Mouse (Mus musculus): ENCODE results near the gene Prdm11.

Gene Prdm11

DNA sequence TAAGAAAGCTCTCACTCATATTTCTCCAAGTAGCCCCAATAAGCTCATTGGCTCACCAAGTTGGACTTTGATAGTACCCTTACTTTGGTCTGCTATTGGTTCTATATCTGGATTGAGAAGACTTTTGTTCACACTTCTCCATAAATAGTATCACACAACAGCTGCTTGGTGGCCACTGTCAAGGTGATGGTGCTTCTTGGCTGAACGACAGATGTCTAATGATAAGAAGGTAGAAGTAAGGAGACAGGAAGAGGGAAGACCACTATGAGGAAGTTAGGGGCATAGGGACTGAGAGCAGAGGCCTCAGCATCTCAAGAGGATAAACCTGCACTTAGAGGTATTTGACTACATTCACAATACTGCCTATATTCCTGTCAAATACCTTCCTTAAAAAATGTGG lies 81.6 kb downstream of the Prdm11 start:
- in situ Hi-C loops (cut with MboI) = no loop called here

DNA sequence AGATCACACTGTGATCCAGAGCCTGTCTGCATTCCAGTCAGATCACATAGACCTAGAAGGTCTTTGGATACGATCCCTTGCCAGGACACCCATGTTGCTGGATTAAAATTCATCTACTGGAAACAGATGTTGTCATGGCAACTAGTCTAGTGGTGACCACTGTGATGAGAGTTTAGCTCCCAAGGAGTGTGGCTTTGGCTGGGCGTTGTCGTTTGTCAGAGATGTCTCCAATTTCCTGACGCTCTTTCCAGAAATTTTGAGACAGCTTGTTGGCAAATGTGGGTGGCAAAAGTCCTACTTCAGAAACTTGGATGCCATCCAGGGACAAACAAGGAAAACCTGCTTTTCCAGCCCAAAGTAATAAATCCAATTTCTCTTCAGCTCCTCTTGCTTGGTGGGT lies 87.3 kb downstream of the Prdm11 start:
- in situ Hi-C loops (cut with MboI) = no loop called here

DNA sequence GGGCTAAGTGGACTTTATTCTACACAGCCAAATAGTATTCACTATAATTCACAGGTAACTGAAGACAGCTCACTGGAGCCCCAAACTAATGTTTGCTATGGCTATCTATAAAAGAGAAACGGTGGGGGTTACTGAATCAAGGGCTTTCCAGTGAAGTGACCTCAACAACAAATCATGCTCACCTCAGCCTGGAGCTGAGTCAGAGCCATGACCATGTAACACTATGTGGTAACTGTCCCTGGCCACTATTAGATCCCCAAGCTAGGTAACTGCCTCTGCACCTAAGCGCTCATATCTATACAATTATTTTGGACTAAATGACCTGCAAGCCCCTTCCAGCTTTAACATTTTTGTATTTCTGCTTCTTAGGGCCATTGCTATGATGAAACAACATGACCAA lies 89.0 kb downstream of the Prdm11 start:
- in situ Hi-C loops (cut with MboI) = no loop called here

DNA sequence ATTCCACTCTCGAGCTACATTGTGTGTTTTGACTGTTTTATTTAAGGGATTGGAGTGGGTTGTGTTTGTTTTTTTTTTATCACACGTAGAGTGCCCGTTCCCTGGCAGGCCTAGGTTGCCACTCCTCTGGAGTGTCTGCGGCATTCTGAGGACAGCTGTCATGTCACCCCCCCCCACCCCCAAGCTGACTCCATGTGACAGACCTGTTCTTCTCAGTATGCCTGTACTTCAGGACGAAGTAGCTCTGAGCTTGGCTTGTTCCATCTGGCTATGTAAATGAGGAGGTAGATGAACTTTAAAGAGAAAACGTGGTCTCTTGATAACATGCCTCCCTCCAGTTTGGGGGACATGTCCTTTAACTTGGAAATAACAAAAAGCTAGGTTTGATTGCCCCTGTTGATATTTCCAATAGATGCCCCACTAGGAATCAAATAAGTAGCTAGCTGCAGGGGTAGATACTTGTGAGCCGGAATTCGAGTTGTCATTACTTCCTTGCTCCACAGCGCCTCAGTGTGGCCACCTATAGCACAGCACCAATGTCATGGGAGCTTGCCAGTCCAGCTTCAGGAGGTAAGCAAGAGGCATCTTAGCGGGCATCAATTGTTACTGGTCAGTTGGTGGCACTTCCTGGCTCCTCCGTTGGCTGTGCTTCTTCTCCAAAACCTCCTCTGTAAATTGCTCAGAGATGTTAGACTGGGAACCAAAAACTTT lies 91.4 kb downstream of the Prdm11 start:
- in situ Hi-C loops (cut with MboI) = no loop called here

DNA sequence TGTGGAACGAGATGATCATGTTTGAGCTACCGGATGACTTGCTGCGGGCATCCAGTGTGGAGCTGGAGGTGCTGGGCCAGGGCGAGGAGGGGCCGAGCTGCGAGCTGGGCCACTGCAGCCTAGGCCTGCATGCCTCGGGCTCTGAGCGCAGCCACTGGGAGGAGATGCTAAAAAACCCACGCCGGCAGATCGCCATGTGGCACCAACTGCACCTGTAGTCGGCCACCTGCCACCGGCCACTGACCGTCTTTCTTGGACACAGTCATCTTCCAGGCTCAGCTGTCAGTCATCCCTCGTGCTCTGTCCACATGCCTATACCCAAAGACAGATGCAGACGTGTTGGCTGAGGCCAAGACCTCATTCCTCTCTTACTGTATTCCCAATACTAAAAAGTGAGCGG lies 92.5 kb downstream of the Prdm11 start:
- in situ Hi-C loops (cut with MboI) = no loop called here

DNA sequence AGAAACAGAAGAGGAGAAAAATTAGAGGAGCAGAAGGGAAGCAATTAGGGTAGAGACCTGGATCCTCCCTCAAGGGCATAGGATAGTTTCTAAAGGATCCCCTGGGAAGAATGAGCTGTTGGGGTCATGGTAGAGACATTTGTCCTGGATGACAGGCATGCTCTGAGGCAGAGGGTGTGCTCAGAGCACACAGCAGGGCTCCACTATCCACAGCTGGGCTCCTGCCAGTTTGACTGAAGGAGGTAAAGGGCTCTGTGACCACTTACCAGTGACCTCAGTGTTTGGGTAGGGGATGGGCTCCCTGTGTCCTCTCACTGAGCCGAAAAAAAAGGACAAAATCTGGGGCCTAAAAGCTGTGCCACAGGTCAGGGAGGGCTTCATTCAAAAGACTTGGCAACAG lies 96.4 kb downstream of the Prdm11 start:
- in situ Hi-C loops (cut with MboI) = no loop called here

DNA sequence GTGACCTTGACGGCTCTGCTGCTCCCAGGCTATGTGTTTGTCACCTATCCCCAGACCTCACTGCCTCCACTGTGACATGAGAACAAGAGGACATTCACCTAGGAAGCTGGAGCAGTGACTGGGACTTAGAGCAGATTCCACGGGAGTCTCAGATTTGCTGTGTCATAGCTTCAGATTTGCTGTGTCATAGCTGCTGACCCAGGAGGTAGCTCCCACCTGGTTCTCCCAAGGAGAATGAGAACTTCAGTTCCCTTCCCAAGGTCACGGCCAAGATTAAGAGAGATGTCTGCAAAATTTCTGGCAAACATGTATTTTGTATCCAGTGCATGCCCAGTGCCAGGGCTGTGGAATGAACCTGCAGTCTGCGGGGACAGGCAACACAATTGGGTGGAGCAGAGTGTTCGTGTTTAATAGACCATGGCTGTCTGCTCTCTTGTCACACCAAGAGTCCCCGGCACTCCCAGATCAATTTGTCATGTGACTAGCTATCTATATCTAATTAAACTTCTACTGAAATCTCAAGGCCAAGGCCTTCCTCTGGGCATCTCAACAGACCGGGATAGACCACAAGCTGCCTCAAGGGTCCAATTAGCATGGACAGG lies 97.2 kb downstream of the Prdm11 start:
- in situ Hi-C loops (cut with MboI) = no loop called here

DNA sequence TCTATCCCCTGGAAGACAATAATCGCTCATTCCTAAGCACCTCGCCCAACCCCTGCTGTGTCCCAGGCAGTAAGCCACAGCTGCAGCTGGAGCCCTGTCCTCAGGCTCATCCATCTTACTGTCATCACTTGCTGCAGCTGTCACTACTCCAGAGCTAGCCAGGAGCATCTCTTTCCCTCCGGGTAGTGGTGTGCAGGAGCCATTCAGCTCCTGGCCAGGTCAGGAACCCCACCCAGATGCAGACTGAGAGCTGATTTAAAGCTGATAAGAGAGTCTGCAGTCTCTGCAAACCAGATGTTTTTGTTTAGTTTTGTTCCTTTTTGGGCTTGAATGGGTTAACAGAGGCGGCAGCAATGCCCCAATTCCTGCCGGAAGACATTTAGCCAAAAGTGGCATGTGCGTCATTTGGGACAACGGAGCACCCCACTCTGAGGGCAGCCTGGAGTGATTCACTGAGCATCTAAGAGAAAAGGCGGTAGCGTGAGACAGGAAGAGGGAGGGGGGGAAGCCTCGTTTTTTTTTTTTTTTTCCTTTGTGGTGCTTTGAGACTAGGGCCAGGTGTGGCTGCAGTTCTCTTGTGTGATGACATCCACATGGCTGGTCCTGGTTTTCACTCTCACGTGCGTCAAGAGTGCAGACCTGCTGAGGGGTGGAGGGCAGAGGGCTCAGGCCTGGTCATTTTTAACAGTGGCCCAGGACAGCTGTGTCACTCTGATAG lies 97.8 kb downstream of the Prdm11 start:
- in situ Hi-C loops (cut with MboI) = no loop called here

DNA sequence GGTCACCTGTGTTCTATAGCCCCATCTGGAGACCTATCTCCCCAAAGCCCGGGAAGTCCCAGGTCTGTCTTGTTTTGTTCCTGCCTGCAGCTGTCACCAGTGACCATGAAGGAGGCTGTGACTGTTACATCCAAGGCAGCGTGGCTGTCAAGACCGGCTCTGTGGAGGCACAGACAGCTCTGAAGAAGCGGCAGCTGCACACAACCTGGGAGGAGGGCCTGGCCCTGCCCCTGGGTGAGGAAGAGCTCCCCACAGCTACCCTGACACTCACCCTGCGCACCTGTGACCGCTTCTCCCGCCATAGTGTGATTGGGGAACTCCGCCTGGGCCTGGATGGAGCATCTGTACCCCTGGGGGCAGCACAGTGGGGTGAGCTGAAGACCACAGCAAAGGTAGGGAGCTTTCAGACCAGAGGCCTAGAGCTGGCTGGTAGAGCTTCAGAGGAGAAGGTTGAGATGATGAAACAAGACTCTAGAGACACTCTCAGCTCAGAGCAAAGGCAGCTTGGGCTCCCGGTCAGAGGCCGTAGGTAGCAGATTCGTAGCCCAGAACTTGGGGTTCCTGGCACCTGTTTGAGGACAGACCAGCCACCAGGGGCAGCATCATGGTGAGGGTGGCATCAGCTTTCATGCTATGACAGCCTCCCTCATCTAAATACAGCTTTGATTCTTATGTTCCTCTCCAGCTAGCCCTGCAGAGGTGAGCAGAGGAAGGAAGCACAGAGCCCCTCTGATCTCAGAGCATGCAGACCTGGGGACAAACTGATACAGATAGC lies 100.0 kb downstream of the Prdm11 start:
- in situ Hi-C loops (cut with MboI) = no loop called here

DNA sequence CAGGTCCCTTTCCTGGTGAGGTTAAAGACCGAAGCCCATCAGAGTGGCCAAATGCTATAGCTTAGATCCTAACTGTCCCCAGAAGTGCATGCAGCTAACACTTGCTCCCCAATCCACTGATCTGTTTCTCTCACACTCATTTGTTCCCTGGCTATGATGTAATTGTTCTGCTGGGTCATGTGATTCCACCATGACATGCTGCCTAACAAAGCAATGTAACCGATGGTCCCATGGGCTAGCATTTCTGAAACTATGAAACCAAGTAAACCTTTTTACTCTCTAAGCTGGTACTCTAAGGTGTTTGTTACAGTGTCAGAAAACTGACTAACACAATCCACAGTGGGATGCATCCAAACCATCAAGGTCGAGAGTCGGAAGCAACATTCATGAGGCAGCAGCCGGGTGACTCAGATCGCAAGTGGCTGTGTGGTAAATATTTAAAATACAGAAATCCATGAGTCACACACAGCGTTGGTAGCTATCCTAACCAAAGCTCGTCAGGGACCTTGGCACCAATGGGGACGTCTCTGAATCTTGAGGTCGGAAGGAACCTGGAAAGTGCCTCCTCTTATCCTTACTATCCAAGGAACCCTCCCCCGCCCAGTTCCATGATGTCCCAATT lies 100.7 kb downstream of the Prdm11 start:
- in situ Hi-C loops (cut with MboI) = no loop called here

DNA sequence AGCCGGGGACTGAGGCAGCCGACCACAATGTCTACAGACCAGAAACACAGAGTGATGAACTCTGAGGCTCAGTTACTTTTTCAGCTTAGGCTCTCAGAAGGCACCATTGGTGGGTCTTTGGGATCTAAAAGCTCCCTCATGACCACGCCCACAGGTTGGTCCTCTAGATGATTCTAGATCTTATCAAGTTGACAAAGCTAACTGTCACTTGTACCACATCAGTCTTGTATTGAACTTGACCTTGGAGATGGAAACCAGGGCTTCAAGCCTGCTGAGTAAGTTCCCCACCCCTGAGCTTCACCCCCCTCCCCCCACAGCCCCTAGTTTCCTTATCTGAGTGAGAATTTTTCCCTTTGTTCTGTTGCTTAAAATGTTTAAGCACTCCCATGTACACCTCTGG lies 101.6 kb downstream of the Prdm11 start:
- in situ Hi-C loops (cut with MboI) = no loop called here

DNA sequence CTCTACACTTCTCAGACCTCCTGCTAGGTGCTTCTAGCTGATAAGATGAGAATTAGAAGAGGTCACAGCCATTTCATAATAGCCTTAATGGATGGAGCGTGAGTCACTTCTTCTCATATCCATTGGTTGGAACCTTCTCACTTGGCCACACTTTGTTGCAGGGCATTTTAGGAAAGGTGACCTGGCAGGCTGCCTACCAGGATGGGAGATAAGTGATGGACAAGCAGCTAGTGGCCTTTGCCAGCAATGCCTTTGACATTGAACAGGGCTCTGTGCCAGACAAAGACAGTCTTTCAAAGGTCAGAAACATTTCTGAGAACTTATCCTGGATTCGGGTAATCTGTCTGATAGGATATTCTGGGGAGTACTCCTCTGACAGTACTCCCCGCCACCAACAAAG lies 102.6 kb downstream of the Prdm11 start:
- in situ Hi-C loops (cut with MboI) = no loop called here

DNA sequence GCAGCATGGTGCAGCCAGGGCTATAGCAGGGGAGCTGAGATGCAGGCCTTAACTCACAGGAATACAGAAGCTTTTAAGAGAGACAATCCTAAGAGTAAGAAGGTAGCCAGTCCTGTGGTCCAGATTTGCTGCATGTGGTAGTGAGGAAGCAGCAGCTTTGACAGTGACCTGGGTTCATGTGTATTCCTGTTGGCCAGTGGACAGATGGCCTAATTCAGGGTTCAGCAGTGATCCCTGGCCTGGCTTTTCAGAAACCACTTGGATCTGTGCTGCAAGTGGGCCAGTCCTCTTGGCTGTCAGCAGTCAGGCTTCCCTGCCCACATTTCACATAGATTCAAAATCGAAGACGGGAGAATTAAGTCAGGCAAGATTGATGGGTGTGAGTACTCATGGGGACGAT lies 104.5 kb downstream of the Prdm11 start:
- in situ Hi-C loops (cut with MboI) = no loop called here

DNA sequence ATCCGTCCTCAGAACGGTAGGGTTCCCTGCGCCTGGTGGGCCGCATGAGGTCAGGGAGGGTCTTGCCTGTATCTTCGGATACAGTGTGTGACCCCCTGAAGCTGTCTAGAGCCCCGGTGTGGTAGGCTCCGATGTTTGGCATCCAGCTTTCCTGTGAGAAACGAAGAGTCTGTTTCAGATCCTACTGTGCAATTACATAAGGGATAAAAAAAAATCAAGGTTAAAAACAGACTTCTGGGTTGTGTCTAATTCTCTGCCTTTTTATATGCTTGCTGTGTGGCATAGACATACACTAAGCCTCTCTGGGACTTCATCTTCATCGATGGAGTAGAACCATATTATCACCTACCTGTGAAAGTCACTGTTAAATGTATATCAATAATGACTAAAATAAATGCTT lies 105.0 kb downstream of the Prdm11 start:
- in situ Hi-C loops (cut with MboI) = no loop called here

DNA sequence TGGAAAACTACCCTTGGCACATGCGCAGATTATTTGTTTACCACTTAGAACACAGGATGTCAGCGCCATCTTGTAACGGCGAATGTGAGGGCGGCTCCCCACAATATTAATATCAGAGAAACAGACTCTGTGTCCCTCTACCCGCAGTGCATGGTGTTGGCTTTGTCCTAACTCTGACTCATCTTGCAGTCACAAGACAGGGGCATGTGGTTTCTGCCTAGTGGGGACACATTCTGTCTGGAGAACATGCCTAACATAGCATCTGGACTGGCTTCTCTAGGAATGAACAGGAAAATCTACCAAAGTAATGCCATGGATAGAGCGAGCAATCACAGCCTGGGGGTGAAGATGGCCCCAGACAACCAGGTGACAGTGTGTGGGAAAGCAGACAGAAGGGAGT lies 107.1 kb downstream of the Prdm11 start:
- in situ Hi-C loops (cut with MboI) = no loop called here

DNA sequence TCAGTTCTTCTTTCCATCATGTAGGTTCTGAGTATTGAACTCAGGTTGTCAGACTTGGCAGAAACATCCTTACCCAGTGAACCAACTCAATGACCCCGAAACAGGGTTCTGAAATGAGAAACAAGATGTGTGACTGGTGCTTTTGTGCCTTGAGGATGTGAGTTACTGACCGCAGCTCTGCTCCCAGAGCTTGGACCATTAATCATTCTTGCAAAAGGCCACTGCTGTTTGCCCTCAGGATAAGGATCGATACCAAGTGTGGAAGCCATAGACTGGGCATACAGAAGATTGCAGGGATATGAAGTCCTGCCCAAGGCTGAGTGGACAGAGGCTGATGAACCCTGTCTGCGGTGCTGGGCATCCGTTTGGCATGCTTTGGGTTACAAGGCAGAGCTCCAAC lies 107.9 kb downstream of the Prdm11 start:
- in situ Hi-C loops (cut with MboI) = no loop called here

DNA sequence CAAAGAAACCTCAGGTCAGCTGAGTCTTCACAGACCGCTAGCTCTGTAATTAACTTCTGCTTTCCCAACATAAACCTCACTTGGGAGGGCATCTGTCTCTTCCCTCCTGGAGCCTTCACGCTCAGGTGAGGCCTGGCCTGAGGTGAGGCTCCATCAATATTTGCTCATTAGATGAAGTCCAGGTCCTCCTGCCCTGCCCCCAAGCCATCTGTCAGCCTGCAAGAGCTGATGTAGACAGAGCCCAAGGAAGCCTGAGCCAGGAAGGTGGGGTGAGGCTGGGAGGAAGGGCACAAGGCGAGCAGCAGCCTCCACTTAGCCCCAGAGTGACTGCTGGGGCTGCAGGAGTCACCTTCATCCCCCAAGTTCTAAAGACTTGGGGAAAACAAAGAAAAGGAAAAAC lies 110.5 kb downstream of the Prdm11 start:
- in situ Hi-C loops (cut with MboI) = no loop called here

DNA sequence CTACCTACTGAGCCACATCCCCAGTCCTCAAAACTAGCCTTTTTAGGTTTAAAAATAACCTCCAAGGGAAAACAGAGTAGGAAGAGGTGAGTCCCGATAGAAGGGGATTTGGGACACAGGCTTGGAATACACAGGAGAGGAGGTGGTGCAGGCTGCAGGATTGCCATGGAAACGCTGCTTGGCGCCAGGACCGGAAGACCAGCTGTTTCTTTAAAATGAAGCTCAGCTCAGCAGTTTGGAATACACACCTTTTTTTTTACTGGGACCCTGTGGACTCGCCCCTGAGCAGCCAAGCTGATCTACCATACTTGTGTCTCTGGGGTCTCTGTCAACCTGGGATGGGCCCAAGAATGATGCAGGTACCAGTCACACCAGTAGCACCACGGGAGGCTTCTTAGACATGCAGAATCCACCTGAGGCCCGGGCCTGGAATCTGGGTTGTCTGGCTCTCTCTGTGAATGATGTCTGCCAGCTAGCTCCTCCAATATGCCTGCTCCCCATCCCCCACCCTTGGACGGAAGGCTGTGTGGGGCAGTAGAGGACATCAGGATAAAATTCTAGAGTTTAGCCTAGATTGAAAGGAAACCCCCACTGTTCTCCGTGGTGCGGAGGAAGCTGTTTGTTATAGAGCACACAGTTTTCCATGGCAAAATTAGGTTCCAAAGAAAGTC lies 111.5 kb downstream of the Prdm11 start:
- in situ Hi-C loops (cut with MboI) = no loop called here

DNA sequence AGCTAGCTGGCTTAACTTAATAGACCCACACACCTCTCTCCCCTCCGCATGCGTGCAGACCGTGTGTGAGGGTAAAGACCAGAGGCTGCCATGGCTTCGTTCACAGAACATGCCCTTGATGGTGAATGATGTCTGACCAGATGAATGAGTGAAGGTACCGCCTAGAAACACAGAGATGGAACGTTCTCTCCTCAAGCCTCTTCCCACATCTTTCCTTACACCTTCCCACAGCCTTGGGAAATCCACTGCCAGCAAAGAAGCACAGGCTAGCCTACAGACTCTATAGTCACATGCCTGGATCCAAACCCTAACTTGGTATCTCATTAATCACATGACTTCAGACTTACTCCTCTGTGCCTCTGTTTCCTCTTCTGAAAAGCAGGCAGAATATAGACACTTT lies 112.6 kb downstream of the Prdm11 start:
- in situ Hi-C loops (cut with MboI) = no loop called here

DNA sequence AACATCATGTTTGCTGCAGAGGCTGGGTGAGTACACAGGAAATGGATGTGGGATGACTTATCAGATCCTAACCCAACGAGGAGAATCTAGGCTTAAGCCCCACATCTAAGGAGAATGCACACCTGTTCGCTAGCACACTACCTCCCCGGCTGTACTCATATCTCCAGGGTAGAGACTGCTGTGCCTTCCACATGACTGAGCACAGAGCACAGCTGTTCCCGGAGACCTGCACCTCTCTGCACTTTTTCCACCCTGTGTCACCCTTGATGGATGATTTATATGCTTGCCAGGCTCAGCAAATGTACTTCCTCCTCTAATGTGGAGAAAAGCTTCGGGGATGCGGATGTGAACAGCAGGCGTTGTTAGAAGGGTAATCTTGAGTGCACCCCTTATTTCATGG lies 114.9 kb downstream of the Prdm11 start:
- in situ Hi-C loops (cut with MboI) = no loop called here

DNA sequence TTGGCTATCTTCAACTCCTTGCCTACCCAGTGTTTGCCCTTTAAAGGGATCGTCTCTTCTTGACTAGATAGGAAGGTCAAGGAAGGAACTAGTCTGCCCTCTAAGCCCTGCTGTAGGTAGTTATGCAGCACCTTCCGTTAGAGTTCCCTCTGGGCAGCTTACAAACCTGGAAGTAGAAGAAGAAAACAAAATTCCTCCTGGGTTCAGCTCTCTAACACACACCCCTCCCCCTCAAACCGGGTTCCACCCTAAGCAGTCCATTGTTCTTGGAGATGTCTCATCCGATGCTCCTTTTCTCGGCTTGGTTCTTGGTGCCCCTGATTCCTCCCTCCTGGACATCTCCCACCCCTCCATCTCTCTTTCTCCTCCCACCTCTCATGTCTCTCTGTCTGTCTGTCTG lies 116.3 kb downstream of the Prdm11 start:
- in situ Hi-C loops (cut with MboI) = no loop called here
